Mouse (Mus musculus): ENCODE measurements at regions not wholly inside any gene's neighbourhood (a gene's known extent, or its start where the extent isn't known, plus 50 kb on each side); places are given as distances from the start of the nearest gene placed in this dataset.

DNA sequence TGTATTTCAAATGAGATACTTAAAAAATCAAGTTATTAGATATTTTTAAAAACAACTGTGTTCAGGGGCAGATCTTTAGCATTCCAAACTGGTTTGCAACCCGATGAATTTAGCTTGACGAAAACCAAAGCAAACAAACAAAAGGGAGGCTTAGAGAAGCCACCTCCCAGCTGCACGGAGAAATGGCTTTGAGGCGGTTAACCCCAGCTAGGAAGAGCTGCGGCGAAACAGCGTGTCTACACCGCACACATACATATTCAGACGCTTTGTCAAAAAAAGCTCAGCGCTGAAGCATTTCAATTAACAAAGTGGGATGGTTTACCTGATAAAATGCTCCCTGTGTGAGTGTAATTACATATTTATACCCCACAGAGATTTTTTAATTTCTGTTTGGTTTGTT is 123.0 kb upstream of the Ap5m1 start:
- no peak for DNase-seq

DNA sequence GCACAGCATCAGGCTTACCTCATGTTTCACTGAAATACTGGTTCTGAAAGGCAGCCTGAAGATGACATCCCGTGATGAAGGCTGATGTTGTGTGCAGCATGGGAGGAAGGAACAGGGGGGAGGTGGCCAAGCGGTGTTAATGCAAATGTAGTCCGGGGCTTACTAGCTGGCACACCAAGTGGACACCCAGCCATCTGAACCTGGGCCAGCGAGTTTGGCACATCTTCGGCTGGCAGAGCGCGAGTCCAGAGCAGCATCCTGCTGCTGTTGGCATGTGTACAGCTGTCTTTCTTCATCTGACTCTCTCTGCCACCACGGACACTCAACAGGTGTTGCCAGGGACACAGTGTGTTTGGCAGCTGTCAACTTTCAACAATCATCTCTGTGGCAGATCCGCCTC is 135.0 kb upstream of the Ap5m1 start:
- peak in 1 of 2 experiments; percentile 2 for DNase-seq

DNA sequence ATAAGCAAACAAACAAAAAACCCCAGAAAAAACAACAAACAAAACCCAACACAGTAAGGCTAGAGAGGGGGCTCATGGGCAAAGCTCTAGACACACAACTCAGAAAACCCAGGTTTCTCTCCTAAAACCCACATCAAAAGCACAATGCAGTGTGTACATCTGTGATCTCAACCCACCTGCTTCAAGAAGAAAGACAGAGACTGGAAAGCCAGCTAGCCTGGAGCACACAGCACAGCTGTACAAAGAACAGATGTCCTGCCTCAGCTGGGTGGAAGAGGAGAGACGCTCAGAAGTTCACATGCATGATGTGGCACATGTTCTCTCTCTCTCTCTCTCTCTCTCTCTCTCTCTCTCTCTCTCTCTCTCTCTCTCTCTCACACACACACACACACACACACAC is 140.0 kb upstream of the Ap5m1 start:
- DNase-seq, result peak; percentile 13 to 62

DNA sequence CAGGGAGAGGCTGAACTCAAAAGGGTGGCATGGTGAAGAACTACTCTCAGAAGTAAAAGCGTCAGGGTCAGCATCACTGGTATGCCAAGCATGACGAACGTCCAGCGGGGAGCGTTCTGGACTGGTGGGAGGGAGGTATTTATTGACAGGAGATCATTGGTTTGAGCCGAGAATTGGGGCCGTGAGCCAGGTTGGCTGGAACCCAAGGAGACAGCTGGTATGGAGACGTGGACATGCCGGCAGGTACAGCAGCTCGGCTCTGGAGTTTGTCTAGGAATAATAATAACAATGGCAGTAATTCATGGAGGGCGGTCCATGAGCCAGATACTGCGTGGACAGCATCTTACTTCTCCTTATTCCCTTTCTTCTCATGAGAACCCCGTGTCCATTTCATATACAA is 156.5 kb upstream of the Ap5m1 start:
- DNase-seq, result no peak

DNA sequence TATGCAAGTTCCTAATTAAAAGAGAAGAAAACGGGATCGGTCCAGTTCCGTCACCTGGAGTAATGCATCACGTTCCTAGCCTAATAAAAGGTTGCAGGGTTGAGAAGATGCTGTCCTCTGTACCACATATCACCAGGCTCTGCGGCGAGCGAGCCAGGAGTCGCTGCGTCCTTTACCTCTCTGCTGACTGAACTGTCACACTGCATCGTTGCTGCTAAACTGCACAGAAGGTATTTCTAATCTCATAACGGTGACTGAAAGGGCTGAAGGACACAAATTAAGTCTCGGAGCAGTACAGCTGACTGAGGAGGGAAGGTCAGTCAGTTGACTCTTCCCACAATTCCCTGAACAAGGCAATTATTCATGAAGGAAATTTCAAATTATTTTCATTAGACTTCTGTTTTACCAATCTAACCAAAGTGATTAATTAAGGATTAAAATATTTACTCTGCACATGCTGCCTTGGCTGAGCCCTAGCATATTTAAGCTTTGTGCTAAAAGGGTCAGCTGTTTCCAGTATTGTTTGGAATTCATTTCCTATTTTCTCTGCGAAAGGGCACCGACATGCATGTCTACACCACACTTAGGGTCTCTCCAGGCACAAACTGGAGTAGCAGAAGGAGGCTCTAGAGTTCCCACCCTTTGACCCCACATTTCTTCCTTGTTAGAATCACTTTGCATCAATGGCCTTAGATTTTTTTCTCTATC is 157.8 kb upstream of the Ap5m1 start:
- no peak for DNase-seq

DNA sequence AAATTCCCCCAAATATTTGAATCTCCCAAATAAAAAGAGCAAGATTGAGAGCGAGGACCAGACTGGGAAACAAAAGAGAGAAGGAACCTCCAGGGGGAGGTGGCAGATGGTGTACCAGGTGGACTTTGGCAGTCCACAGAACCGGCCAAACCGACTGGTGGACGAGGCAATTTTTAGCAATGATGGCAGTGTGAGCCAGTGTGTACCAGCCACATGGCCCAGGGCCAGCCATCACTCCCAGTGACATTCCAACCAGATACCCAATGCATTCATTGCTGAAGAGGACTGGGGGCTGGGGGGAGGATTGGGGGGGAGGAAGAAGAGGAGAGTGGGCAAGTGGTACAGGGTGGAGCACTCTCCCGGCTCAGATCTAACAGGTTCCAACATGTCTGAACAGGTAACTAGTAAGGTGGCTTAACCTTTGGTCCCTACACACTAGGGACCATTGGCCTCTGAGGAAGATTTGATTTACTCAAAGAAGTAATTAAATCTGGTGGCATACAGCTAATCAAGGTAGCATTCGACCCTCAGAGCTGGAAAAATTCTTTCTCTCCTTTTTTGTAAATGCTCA is 158.4 kb upstream of the Ap5m1 start:
- no peak for DNase-seq

DNA sequence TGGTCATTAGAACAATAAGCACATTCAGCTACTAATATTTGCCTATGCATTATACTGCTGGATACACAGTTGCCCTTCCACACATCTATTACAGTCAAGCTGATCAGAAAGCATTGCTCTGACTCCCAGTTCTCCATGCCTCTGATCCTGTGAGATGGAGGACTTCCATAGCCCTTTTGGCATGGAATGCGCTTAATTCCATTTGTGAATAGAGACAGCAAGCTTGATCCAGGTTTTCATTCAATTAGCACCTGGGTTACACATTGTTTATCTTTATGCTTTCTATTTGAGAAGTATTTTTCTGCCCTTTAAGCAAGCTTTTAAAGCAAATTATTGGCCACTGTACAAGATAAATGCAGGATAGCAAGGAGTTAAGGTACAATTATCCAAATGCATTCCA is 158.9 kb upstream of the Ap5m1 start:
- no peak for DNase-seq

DNA sequence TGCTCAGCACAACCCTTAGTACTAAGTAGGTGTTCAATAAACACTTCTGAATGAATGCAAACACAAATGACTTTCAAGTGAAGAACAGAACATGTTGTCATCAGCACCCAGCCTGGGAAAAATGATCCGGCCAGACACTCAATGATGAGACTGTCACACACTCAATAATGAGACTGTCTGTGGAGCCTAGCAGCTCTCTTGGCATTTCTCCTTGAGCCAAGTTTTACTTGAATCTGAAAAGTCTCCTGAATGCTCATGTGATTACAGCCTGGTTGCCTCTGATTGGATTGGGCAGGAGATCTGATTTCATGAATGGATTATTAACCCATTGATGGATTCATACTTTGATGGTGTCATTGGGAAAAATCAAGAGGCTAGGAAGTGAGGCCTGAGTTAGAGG is 161.3 kb upstream of the Ap5m1 start:
- no peak for DNase-seq

DNA sequence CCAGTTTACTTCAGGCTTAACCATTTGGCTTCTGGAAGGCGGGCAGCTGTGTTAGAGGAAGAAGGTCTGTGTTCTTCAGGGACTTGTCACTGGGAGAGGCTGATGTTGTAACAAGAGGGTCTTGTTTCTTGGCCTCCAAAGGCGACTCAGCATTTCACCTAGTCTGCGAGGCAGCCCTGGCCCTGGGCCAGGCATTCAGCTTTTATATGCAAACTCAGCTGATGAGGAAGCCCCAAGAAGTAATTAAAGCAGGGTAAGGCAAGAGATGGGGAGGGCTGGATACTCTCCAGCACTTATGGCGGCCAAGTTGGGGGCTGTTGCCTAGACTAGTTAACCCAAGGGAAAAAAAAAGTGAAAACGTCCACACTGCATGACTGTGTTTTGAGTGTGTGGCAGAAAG is 162.4 kb upstream of the Ap5m1 start:
- DNase-seq, result no peak

DNA sequence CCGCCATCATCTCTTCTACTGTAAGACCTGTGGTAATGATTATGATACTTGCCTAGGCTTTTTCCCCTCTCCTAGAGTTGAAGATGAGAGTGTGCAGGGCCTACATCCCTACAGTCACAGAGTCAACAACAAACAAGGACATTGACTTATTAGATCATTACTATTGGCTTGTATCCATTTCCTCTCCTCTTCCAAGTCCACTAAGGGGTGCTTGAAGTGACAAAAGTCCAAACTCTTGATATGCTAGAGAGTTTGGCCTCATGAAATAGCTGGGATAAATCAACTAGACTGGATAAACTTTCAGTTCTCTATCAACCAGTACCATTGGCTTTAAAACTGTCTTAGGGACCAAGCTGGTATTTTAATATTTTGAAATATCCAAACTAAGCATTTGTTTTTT is 165.7 kb upstream of the Ap5m1 start:
- DNase-seq, result no peak

DNA sequence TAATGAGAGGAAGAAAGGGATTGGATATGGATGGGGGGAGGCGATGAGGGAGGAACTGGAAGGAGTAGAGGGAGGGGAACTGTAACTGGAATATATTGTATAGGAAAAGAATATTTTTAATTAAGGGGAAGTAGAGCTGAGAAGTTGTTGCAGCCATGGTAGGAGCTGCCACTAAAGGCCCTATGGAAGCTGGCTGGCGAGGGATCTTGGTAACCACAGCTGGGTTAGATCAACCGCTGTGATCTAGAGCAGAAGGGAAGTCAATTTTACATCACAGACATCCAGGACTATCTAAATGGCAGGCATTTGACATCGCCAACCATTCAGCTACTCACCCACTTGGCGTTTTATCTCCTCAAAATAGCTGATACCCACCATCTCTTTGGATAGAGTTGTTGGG is 168.8 kb upstream of the Ap5m1 start:
- no peak for DNase-seq

DNA sequence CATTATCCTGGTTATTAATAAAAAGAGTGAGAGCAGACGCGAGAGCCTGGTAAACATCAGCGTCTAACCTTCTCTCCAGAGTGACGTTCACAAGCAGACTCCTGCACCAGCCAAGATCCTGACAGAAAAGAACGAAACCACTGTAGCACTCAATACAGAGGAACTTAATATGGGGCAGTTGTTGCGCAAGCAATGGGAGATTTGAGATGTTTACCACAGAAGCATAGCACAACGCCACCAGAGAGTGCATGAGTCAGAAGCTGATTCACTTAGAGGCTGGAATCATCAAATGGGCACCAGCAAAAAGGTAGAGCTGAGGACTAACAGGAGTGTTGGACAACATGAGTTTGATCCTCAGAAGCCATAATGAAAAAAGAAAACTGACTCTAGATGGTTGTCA is 169.7 kb upstream of the Ap5m1 start:
- DNase-seq, result no peak

DNA sequence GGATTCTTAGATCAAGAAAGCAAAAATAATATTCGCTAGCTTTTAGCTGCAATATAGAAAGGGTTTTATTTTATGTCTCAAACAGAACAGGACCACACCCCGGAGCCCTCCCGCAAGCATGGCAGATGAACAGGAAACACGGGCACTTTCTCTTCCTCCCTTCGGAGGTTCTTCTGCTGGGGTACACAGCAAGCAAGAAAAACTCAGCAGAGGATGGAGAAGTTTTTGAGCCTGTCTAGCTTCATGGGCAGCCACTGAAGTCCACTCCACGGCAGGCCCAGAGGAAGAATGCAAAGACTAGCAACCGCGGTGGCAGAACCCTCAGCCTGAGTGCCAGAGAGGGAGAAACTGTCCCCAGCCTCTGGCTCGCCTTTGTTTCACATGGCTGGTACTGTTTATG is 174.7 kb upstream of the Ap5m1 start:
- DNase-seq, result no peak

DNA sequence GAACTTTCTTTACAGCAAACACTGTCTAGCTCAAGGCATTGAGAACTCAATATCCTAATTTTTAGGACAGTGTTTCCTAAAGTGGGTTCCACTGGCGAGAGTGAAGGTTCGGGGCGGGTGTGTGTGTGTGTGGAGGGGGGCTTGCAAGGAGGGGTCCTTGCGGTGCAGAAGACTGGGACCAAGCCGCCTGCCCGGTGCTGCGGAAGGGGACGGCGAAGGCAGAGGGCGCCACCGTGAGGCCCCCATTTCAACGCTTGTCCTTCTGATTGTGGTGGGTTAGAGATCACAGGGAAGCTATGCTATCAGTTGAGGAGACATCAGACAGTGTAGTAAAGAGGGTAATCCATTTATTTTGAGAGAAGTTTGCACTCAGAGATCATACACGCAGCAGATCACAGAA is 176.9 kb upstream of the Ap5m1 start:
- DNase-seq, result no peak

DNA sequence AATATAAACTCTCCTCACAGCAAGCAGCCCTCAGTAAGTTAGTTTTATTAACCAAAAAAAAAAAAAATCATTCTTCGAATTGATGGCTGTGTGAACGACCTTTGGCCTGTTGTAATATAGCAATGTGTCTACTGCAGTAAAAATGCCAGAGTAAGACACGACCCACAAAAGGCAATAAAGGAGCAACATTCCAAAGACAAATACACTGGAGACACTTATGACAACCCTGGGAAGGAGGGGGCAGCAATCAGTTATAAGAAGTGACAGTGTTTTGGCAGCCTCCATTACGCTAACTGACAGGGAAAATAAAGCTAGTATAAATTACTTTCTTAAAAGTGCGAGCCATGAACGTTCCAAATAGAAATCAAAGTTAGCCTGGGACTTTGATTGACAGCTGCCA is 185.9 kb upstream of the Ap5m1 start:
- no peak for DNase-seq

DNA sequence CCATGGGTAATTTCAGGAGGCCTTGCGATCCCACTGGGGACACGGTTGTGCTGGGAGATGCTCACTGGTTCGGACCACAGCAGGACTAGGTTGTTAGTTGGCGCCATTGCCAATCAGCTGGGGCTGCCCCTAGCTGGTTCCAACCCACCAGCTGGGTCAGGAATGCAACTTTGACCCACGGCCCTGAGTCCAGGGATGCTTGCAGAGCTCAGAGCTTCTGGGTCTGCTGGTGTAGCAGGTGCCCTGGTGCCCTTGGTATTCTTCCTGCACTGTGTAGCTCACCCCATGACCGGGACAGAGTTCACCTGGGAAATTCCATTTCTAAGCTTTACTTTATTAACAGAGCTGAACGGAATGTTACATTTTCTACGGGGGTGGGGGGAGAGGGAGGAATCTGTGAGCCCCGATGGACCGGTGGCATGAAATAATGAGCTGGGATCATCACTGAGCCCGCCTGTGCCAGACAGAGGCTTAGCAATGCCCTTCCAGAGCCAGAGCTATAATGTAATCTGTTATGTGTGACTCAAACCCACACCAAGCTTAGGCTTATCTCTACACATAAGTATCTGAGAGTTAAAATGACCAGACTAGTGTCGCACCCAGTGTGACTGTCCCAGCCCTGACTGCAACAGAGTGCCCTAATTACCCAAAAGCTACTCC is 187.8 kb upstream of the Ap5m1 start:
- no peak for DNase-seq

DNA sequence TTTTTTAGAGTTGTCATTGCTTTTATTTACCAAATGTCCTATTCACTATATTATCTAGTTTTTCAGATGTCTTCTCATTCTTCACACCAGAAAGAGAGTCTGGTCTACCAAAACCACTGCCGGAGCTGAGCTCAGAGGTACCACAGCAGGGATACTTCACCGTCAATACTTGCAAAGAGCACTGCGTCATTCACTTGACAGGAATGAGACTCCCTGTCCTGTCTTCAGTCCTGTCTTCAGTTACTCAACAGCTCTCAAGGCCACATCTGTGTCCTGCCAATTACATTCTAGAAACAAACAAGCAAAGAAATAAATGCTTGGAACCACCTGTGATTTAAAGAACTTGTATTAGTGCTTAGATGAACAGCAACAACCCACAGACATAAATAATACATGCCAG is 194.6 kb upstream of the Ap5m1 start:
- no peak for DNase-seq

DNA sequence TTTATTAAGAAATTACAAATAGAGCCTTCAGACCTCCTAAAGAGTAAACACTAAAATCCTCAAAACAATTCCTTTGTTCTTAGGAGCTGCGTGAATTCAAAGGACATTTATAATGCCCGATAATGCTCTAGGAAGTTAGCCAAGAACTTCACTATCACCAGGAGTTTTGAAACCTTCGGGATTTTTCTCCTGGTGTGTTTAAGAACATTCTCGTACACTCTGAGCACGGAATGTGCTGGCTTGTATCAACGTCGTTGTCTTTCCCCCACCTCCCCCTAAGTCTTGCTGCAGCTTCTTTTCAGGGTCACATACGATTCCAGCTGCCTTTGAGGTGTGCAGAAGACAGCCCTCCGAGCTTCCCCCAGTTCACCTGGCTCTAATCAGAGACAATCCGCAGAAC is 195.9 kb upstream of the Ap5m1 start:
- no peak for DNase-seq

DNA sequence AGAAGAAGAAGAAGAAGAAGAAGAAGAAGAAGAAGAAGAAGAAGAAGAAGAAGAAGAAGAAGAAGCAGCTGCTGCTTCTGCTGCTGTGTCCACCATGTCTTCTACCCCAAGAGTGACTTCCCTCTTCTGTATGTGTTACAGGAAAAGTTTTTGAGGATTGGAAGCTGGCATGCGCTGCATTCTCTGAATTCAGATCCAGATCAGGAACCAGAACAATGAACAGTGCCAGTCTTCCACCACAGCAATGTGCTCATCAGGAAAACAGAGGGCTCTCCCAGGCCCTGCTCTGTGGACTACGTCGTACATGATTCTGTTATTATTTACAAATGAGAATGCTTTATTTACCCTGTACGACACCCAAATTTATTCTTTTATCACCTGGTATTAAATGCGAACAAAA is 181.8 kb upstream of the Otx2 start:
- no peak for DNase-seq

DNA sequence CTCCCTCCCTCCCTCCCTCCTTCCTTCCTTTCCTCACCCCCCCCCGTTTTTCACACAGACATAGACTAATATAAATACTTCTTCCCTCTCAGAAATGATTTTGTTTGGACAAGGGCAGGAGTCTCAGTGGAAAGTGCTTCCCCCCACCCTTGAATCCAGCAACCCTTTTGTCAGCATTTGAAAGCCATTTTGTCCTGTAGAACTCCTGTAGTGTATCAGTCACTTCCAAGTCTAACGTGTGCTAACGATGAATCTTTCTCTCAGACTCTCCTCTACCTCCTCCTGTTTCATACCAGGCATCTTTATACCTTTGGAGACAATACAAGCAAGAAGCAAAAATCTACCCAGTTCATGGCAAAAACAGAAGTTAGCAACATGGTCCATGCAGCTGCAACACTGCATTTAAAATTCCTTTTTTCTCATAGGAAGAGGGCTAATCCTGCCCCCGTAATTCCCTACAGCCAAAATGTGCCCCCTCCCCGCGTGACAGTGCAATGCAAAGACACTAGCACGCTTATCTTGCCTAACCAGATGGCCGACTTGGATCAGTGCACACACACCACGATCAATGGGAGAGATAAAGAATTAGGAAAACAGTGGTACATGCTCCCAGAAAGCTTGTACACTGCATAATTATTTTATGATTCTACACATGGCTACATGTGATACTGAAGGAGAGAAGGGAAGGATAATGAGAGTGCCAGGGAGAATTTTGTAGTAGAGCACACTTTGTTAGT is 180.7 kb upstream of the Otx2 start:
- no peak for DNase-seq

DNA sequence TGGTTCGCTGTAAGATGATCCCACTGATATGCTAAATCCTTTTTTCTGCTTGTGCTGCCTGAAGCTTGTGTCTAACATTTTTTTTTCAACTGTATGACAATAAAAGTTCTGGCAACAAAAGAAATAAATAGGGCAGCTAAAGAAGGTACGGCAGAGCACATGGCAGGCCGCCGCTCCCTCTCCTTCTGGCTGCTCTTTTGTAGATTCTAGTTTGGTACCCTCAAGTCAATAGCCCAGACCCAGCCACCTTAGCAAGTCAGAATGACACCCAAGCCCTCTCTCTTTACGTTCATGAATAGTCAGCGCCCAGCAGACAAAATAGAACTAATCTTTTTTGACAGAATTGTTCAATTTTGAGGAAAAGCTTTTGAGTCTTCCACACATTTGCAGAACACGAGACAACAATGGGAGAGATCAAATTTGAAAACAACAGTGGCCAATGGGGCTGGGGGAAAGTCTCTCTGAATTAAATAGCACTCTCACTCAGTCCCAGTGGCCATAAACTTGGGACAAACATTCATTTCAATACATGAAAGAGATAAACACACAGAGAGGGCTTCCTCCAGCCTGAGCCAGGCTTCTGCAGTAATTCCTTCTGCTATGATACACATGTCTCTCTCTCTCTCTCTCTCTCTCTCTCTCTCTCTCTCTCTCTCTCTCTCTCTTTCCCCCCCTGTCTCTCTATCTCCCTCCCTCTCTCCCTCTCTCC is 180.0 kb upstream of the Otx2 start:
- DNase-seq, result no peak

DNA sequence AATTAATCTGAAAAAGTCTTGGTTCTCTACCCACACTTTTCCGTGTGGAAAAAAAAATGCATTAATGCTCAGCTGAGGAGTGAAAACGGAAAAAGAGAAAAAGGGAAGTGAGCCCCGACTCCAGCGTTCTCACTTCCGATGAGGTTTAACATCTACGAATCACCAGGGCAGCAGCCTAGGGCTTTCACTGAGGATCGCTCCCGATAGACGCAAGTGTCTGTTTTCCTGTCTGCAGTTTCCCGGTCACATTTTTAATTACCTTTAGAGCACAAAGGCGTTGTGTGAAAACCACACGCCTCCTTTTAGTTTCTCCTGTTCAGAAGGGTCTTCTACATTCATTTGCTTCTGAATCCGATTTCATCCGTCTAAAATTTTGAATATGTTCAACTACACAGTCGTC is 179.2 kb upstream of the Otx2 start:
- DNase-seq, result no peak

DNA sequence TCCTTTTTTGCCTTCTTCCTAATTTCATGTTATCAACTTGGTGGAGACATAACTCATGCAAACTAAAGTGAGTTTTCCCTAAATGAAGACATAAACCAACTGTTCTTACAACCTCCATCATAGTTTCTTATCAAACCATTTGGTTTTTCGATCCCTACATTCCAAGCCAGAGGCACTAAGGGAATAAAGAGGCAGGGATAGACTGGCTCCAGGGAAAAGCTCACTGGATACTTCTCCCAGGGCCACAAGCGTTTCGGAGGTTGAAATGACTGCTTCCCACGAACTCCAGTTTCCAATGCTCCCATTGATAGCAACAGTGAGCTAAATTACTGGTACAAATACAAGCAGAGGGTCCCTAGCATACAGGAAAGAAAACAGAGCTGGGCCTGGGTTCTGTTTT is 178.4 kb upstream of the Otx2 start:
- DNase-seq, result no peak
